Mouse (Mus musculus): Measurements from ENCODE around the gene Osbpl3. TPM values are rescaled to one million over a fixed set of nuclear protein-coding genes. Genes with fewer than 3 reads are reported as not detected.

Gene Osbpl3
- polyA plus RNA-seq, 1 experiment, result 18.0 TPM

DNA sequence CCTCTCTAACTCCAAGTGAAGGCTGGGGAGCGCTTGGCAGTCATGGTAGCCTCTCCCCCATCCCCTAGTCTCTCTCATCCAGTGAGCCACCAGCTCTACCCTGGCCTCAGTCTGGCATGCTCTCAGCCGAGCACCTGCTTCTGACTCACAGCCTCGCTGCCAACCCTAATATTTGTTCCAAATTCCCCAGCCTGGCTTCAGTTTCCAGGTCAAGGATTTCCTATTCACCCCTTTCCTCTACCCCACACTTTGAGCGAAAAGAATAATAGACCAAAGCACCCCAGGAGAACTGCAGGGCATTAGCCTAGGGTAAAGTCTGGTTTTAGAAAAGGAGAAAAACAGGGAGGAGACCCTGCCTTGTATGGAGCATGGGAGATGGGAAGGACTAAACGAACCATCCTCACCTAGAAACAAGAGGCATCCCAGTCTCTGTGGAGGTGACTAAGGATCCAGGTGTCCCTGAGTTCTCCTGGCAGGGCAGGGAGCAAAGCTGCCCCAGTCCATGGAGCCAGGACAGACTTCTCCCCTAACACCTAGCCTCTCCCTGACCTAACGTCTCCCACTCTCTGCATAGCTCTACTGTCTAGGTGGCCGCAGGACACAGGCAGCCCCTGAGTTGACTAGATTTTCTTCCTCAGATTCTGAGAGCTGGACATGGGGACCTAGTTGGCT is 60.2 kb downstream of the Osbpl3 start:
- TF ChIP-seq POLR2A (IDR thresholded peaks at IDR 0.05; ENCODE audit: low read depth, low read length) (no peak), CTCF (IDR thresholded peaks at IDR 0.05; ENCODE audit: borderline replicate concordance, insufficient read depth, low read length) (no peak)
- Histone ChIP-seq H3K4me1 (ENCODE audit: control insufficient read depth, insufficient read depth, low read length) (peaks cover 24% of the 10 kb centered on the region), H3K4me3 (ENCODE audit: insufficient read depth, low read length) (no peak overlapping the region), H3K27ac (ENCODE audit: insufficient read depth, low read length) (no peak overlapping the region)

GRCm38 (mm10) chr6:50394432-50394831 is 61.6 kb downstream of the Osbpl3 start:
- TF ChIP-seq POLR2A (IDR thresholded peaks at IDR 0.05; ENCODE audit: low read depth, low read length) (no peak), CTCF (IDR thresholded peaks at IDR 0.05; ENCODE audit: borderline replicate concordance, insufficient read depth, low read length) (no peak)
- Histone ChIP-seq H3K27ac (ENCODE audit: insufficient read depth, low read length) (no peak overlapping the region), H3K4me3 (ENCODE audit: insufficient read depth, low read length) (no peak overlapping the region), H3K4me1 (ENCODE audit: control insufficient read depth, insufficient read depth, low read length) (peaks cover 34% of the 10 kb centered on the region)

GRCm38 (mm10) chr6:50393960-50394359 is 62.0 kb downstream of the Osbpl3 start:
- no peak overlapping the region for H3K27ac ChIP-seq (ENCODE audit: insufficient read depth, low read length)
- H3K4me3 ChIP-seq (ENCODE audit: insufficient read depth, low read length), result no peak overlapping the region
- H3K4me1 ChIP-seq (ENCODE audit: control insufficient read depth, insufficient read depth, low read length), result peaks cover 36% of the 10 kb centered on the region
- TF ChIP-seq CTCF (IDR thresholded peaks at IDR 0.05; ENCODE audit: borderline replicate concordance, insufficient read depth, low read length), result no peak
- TF ChIP-seq POLR2A (IDR thresholded peaks at IDR 0.05; ENCODE audit: low read depth, low read length), result no peak

DNA sequence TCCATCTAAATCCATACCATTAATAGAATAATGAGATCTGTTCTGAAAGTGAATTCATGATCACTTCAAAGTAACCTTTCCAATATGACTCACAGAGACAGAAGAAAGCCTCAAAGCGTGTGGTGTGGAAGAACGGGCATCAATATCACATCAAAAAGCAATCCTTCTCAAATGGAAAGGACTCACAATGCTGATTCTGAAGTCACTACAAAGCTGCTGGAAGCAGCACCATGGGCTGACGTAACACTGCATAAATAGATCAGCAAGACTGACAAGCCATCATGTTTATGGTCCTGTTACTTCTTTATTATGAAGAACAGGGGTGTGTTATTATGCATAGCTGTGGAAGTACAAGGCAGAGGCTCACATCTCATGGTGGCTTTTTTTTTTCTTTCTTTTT is 64.0 kb downstream of the Osbpl3 start:
- Histone ChIP-seq H3K4me1 (ENCODE audit: control insufficient read depth, insufficient read depth, low read length) (peaks cover 37% of the 10 kb centered on the region), H3K4me3 (ENCODE audit: insufficient read depth, low read length) (no peak overlapping the region), H3K27ac (ENCODE audit: insufficient read depth, low read length) (no peak overlapping the region)
- no peak for TF ChIP-seq CTCF (IDR thresholded peaks at IDR 0.05; ENCODE audit: borderline replicate concordance, insufficient read depth, low read length)
- TF ChIP-seq POLR2A (IDR thresholded peaks at IDR 0.05; ENCODE audit: low read depth, low read length), result no peak

- H3K4me1 ChIP-seq (ENCODE audit: control insufficient read depth, insufficient read depth, low read length), result peaks cover 28% of the 10 kb centered on the region
- peak overlapping the region; percentile 59 for H3K27ac ChIP-seq (ENCODE audit: insufficient read depth, low read length)
- no peak overlapping the region for H3K4me3 ChIP-seq (ENCODE audit: insufficient read depth, low read length)
- no peak for TF ChIP-seq POLR2A (IDR thresholded peaks at IDR 0.05; ENCODE audit: low read depth, low read length)
- TF ChIP-seq CTCF (IDR thresholded peaks at IDR 0.05; ENCODE audit: borderline replicate concordance, insufficient read depth, low read length), result no peak
Measured at GRCm38 (mm10) chr6:50390313-50390712, 65.7 kb downstream of the Osbpl3 start.

GRCm38 (mm10) chr6:50387629-50388028 is 68.4 kb downstream of the Osbpl3 start:
- TF ChIP-seq CTCF (IDR thresholded peaks at IDR 0.05; ENCODE audit: borderline replicate concordance, insufficient read depth, low read length), result no peak
- TF ChIP-seq POLR2A (IDR thresholded peaks at IDR 0.05; ENCODE audit: low read depth, low read length), result no peak
- Histone ChIP-seq H3K4me3 (ENCODE audit: insufficient read depth, low read length) (no peak overlapping the region), H3K27ac (ENCODE audit: insufficient read depth, low read length) (no peak overlapping the region), H3K4me1 (ENCODE audit: control insufficient read depth, insufficient read depth, low read length) (peaks cover 23% of the 10 kb centered on the region)

- no peak overlapping the region for H3K4me3 ChIP-seq (ENCODE audit: insufficient read depth, low read length)
- H3K4me1 ChIP-seq (ENCODE audit: control insufficient read depth, insufficient read depth, low read length), result peaks cover 31% of the 10 kb centered on the region
- H3K27ac ChIP-seq (ENCODE audit: insufficient read depth, low read length), result no peak overlapping the region
- TF ChIP-seq CTCF (IDR thresholded peaks at IDR 0.05; ENCODE audit: borderline replicate concordance, insufficient read depth, low read length) (no peak), POLR2A (IDR thresholded peaks at IDR 0.05; ENCODE audit: low read depth, low read length) (no peak)
Measured at GRCm38 (mm10) chr6:50386497-50386896, 69.5 kb downstream of the Osbpl3 start.

- Histone ChIP-seq H3K27ac (ENCODE audit: insufficient read depth, low read length) (no peak overlapping the region), H3K4me1 (ENCODE audit: control insufficient read depth, insufficient read depth, low read length) (peaks cover 31% of the 10 kb centered on the region), H3K4me3 (ENCODE audit: insufficient read depth, low read length) (no peak overlapping the region)
- TF ChIP-seq POLR2A (IDR thresholded peaks at IDR 0.05; ENCODE audit: low read depth, low read length), result no peak
- TF ChIP-seq CTCF (IDR thresholded peaks at IDR 0.05; ENCODE audit: borderline replicate concordance, insufficient read depth, low read length), result no peak
Measured at GRCm38 (mm10) chr6:50385451-50386013, 70.5 kb downstream of the Osbpl3 start.

DNA sequence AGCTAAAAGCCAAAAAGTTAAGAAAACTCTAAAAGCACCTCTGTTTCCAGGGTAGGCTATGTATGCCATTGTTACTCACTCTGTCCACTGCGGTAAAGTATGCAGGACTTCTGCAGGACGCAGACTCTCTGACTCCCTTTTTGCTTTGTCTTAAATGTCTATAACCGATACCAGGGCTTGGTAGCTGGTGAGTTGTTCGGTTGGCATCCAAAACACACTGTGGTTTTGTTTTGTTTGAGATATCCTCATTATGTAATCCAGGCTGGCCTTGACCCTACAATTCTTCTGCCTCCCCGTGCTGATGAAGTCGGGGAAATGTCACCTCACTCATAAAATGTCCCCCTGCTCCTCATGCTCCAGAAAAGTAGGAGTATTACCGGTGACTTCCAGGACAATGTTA is 73.3 kb downstream of the Osbpl3 start:
- Histone ChIP-seq H3K4me1 (ENCODE audit: control insufficient read depth, insufficient read depth, low read length) (peaks cover 29% of the 10 kb centered on the region), H3K27ac (ENCODE audit: insufficient read depth, low read length) (peak overlapping the region; percentile 94), H3K4me3 (ENCODE audit: insufficient read depth, low read length) (no peak overlapping the region)
- TF ChIP-seq POLR2A (IDR thresholded peaks at IDR 0.05; ENCODE audit: low read depth, low read length), result no peak
- TF ChIP-seq CTCF (IDR thresholded peaks at IDR 0.05; ENCODE audit: borderline replicate concordance, insufficient read depth, low read length), result no peak

- Histone ChIP-seq H3K27ac (ENCODE audit: insufficient read depth, low read length) (peak overlapping the region; percentile 94), H3K4me1 (ENCODE audit: control insufficient read depth, insufficient read depth, low read length) (peaks cover 27% of the 10 kb centered on the region), H3K4me3 (ENCODE audit: insufficient read depth, low read length) (no peak overlapping the region)
- no peak for TF ChIP-seq CTCF (IDR thresholded peaks at IDR 0.05; ENCODE audit: borderline replicate concordance, insufficient read depth, low read length)
- no peak for TF ChIP-seq POLR2A (IDR thresholded peaks at IDR 0.05; ENCODE audit: low read depth, low read length)
Measured at GRCm38 (mm10) chr6:50382196-50382595, 73.8 kb downstream of the Osbpl3 start.

Data from embryonic fibroblast, embryonic 13.5 days (primary cell).